Mouse (Mus musculus) forebrain, embryonic 11.5 days (tissue): ENCODE results near the gene Alkbh8. TPM values are rescaled to one million over a fixed set of nuclear protein-coding genes. Genes with fewer than 3 reads are reported as not detected.
A peak's percentile ranks its signal among the peaks of the same experiment; 100 is the strongest.
"Not testable (repeated sequence)": the region's sequence is repeated elsewhere in the genome, so short reads cannot be mapped to it uniquely, and the experiment has no call there.

Experiments
- ATAC-seq: fragments of 200-750 bp; cut with Nextera tagmentation; replicated peaks from 2 replicates; pipeline ENCODE4 v1.8.0; 2017; ENCODE audit warnings: moderate TSS enrichment; ENCODE audit not compliant: low FRiP score
- DNase-seq: peaks from one replicate; pipeline ENCODE4 v3.0.0-alpha.2; 2017; ENCODE audit warnings: low spot score
- H3K27ac ChIP-seq: fragments of 300-500 bp; sonication (generic); 2 replicates; pipeline ENCODE4 v1.5.1; 2014; ENCODE audit warnings: low read depth, low read length
- H3K27me3 ChIP-seq: fragments of 300-500 bp; sonication (generic); 2 replicates; pipeline ENCODE4 v1.6.1; 2014; ENCODE audit warnings: mild to moderate bottlenecking, low read length, mixed read lengths; ENCODE audit not compliant: control insufficient read depth, insufficient read depth
- H3K36me3 ChIP-seq: fragments of 300-500 bp; sonication (generic); 2 replicates; pipeline ENCODE4 v1.6.1; 2014; ENCODE audit warnings: mild to moderate bottlenecking, low read length, moderate library complexity, mixed read lengths; ENCODE audit not compliant: control insufficient read depth, insufficient read depth
- H3K4me1 ChIP-seq: fragments of 300-500 bp; sonication (generic); replicated peaks from 2 replicates; pipeline ENCODE4 v1.6.1; 2014; ENCODE audit warnings: low read length, mixed read lengths; ENCODE audit not compliant: control insufficient read depth, insufficient read depth
- H3K4me2 ChIP-seq: fragments of 300-500 bp; sonication (generic); 2 replicates; pipeline ENCODE4 v1.6.1; 2014; ENCODE audit warnings: low read depth, mild to moderate bottlenecking, low read length, moderate library complexity, mixed read lengths; ENCODE audit not compliant: severe bottlenecking
- H3K4me3 ChIP-seq: fragments of 300-500 bp; sonication (generic); 2 replicates; pipeline ENCODE4 v1.5.1; 2014; ENCODE audit warnings: low read depth, low read length
- H3K9ac ChIP-seq: fragments of 300-500 bp; sonication (generic); 2 replicates; pipeline ENCODE4 v1.6.1; 2014; ENCODE audit warnings: low read length
- H3K9me3 ChIP-seq: fragments of 300-500 bp; sonication (generic); 2 replicates; pipeline ENCODE4 v1.6.1; 2016; ENCODE audit warnings: low read length, mixed read lengths; ENCODE audit not compliant: control insufficient read depth
- WGBS: fragments of 180-500 bp; shearing (Covaris S2); extraction: QIAGEN DNeasy Blood & Tissue Kit; methylation state at CpG from one replicate; pipeline ENCODE4 v1.1.7; 2014; 5-methylcytosine and 5-hydroxymethylcytosine counted together
- polyA plus RNA-seq: library from polyadenylated mRNA; unstranded; fragments of >200 nt; fragmentation: Nextera tagmentation; extraction: Ambion mirVana; gene quantifications from 2 replicates; pipeline ENCODE4 v1.2.1, GENCODE M21; 2014

Gene Alkbh8
- 34.8 and 36.4 TPM in 2 replicates for polyA plus RNA-seq

DNA sequence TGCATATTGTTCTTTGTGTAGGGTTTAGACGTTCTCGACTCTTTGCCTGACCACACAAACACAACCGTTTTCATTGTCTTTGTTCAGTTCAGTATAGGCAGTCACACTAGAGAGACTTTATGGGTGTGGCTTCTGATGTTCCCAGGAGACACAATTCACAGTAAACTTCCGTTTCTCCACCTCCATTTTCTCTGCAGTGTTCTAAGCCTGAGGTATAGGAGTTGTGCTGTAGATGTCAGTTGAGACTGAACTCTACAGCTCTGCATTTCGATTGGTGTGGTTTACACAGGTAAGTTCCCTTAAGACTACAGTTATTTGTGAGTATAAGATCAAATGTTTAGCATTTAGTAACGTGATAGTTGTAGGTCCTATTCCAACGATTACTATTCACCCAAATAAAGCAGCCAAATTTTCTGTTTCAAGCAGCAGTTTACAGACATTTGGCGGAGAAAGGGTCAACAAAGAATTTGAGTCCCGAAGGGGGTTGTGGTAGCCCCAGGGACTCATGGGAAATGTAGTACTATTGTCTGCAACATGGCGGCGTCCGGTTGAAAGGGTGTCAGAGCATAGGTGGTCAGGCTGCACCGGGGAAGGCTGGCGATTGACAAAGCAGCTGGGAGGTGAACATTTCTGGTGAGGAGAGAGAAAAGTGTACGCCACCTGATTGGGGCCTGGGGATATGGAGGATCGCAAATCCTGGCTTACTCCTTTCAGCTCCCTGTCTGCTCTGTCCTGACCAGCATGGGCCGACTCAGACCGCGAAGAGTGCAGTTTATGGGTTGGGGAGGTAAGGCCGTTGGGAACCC, at the start of gene Alkbh8:
Gene Alkbh8, plus strand, starts transcription at position 179 of the 806 bp plus-strand sequence.
- Histone ChIP-seq H3K9me3 (no peaks in the 10 kb centered on the region), H3K9ac (peak within 1 kb of the TSS; percentile 71), H3K36me3 (no peaks in the 10 kb centered on the region), H3K27ac (peak within 1 kb of the TSS; percentile 70), H3K27me3 (no peaks in the 10 kb centered on the region), H3K4me1 (peaks cover 2% of the 10 kb centered on the region; the same call in 1 of the 2 replicates), H3K4me2 (peak within 1 kb of the TSS; percentile 64), H3K4me3 (peak within 1 kb of the TSS; percentile 59)
- ATAC-seq (peak; percentile 98), DNase-seq (peak; percentile 83)
- WGBS: 4% methylated on average over 20 of the region's 20 CpGs

DNA sequence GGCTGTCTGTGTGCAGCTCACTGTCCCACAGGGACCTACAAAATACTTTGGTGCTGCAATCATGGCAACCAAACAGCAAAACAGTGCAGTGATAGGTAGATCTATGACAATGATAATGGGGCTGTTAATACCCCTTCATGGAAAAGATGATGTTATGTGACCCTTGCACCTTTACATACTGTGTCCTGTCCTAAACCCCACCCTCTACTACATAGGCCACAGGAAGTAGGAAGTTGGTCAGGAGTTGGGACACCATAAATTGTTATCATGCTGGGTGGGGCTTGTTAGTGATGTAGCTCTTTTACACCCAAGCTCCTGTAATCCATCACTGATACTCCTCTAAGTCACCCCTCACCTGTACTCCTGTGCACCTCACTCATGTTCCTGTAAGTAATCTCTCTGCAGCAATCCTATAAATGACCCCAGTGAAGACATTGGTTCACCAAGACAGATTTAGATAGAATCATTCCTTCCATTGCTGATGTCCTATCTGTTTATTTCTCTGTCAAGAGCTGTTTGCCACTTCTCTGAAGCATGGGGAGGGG, 25.6 kb upstream of the Alkbh8 start:
- Histone ChIP-seq H3K9me3 (peaks cover 7% of the 10 kb centered on the region; the same call in 1 of the 2 replicates), H3K27me3 (no peaks in the 10 kb centered on the region), H3K4me1 (no peaks in the 10 kb centered on the region), H3K4me3 (no peak overlapping the region), H3K36me3 (no peaks in the 10 kb centered on the region), H3K27ac (no peak overlapping the region), H3K4me2 (no peak overlapping the region), H3K9ac (no peak overlapping the region)
- DNase-seq: no peak
- 0 out of 2 replicates have a peak, but pooled peaks have one; percentile 39 for ATAC-seq

DNA sequence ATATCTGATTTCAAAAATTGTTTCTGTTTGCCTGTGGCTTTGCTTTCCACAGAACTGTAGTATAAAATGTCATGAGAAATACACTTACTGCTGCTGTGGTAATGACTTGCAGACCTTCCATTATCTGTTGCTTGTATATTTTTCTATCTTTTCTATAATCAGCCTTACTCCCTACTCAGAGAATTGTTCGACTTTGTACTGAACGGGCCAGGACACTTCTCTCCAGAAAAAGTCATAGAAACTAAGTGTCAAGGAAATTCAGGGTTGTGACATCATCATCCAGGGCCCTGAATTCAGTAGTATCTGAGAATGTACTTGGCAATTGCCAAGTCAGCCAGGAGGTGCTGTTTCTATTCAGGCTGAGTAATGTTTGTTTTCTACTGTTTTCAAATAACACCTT, 24.9 kb upstream of the Alkbh8 start:
- no peaks in the 10 kb centered on the region for H3K36me3 ChIP-seq
- H3K4me1 ChIP-seq: no peaks in the 10 kb centered on the region
- no peak overlapping the region for H3K27ac ChIP-seq
- 88% methylated on average over 2 of the region's 2 CpGs for WGBS
- no peak for ATAC-seq
- no peaks in the 10 kb centered on the region for H3K27me3 ChIP-seq
- H3K9me3 ChIP-seq: peaks cover 7% of the 10 kb centered on the region; the same call in 1 of the 2 replicates
- no peak overlapping the region for H3K4me2 ChIP-seq
- no peak overlapping the region for H3K9ac ChIP-seq
- DNase-seq: no peak
- no peak overlapping the region for H3K4me3 ChIP-seq

DNA sequence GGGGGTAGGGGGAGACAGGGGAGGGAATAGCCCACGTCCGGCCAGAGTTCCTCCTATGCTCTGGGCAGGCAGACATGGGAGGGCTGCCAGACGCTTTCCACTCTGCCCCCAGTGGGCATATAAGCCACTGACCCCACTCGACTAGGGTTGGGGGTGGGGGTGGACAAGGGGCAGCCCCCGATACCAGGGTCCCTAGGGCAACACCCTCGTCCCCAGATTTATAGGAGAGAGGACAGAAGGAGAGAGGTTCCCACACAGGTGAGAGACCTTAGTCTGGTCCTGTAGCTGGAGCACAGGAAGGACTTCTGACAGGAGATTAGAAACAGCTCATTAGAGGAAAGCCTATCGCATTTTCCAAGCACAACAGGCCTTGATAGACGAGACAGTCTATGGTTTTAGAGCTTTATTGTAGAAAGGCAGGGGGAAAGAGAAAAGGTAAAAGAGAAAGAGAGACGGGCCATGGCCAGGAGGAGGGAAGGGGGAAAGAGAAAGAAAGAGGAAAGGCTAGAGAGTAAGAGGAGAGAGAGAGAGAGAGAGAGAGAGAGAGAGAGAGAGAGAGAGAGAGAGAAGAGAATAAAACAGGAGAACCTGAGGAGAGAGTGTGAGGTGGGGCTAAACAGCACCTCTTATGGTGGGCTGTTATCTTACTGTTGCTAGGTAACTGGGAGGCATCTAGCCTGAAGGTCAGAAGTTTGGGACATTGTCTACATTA, 7.4 kb upstream of the Alkbh8 start:
- not testable (repeated sequence) for H3K9me3 ChIP-seq, H3K4me2 ChIP-seq, H3K36me3 ChIP-seq, H3K4me3 ChIP-seq, H3K27ac ChIP-seq, H3K4me1 ChIP-seq, H3K9ac ChIP-seq, H3K27me3 ChIP-seq, ATAC-seq, DNase-seq
- WGBS: 66% methylated on average over 9 of the region's 9 CpGs

DNA sequence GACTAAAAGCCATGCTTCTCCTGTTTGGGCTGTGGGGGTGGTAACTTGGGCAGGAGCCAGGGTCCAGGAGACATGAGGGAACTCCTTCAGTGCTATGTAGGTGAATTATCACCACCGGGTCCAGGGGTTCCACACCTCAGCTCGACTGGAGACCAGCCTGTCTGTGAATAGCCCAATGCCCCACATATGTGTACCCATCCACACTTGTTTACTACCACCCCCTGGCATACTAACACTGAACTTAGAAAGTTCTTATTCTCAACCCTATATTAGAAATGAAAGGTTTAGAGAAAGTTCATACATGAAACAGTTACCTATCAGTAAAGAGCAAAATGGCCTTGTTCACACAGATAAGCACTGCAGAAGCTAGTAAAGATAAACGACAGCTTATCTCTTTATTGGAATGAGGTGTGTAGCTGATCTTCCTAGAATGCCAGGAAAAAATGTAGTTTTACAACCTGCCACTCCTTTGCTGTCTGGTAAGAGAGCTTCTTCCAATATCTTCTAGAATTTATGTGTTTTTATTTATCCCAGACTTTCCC, 6.8 kb upstream of the Alkbh8 start:
- H3K4me1 ChIP-seq: no peaks in the 10 kb centered on the region
- DNase-seq (no peak), ATAC-seq (no peak)
- no peak overlapping the region for H3K4me3 ChIP-seq
- WGBS: 70% methylated on average over 3 of the region's 3 CpGs
- no peaks in the 10 kb centered on the region for H3K36me3 ChIP-seq
- H3K27ac ChIP-seq: no peak overlapping the region
- no peaks in the 10 kb centered on the region for H3K27me3 ChIP-seq
- H3K9ac ChIP-seq: no peak overlapping the region
- H3K9me3 ChIP-seq: no peaks in the 10 kb centered on the region
- H3K4me2 ChIP-seq: no peak overlapping the region

DNA sequence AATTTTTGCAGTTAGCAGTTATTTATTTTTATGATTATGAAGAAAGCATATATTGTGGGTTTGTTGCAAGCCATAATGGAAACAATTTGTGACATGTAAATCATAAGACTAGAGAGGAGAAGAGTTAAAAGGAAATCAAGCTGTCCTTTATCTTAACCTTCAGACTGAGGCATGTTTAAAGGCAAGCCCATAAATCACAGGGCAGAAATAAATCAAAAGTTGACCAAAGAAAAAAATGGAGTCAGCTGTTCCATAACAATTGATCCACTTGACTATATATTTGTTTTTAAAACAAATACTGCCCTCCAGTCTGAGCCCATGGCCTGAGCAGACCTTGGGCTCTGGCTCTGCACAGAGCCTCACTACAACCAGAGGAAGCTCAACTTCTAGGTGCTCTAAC, 4.6 kb upstream of the Alkbh8 start:
- no peaks in the 10 kb centered on the region; the same call in 1 of the 2 replicates for H3K4me1 ChIP-seq
- H3K9ac ChIP-seq: no peak overlapping the region
- H3K27ac ChIP-seq: no peak overlapping the region
- H3K36me3 ChIP-seq: no peaks in the 10 kb centered on the region
- no peak for DNase-seq
- no peak overlapping the region for H3K4me2 ChIP-seq
- no peak overlapping the region for H3K4me3 ChIP-seq
- no peaks in the 10 kb centered on the region for H3K9me3 ChIP-seq
- no peak for ATAC-seq
- no peaks in the 10 kb centered on the region for H3K27me3 ChIP-seq

DNA sequence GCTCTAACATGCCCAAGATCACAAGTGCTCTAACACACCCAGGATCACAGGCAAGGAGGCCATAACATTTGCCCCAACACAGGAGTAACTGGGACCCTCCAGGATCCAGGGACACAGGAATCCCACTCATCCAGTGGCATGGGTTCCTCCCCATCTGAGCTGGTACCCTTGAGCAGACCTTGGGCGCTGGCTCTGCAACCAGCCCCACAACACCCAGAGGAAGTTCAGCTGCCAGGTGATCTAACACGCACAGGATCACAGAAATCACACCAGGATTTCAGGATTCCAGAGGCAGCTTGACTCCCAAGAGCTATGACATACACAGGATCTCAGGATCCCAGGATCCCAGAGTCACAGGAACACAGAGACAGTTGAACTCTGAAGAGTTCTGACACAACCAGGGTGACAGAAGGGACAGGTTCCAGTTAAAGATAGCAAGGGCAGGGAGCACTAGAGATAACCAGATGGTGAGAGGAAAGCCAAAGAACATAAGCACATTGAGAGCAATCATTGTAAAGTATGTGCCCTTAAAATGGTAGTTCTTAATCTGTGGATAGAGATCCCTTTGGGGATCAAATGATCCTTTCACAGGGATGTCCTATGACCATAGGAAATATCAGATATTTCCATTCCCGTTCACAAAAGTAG, 4.1 kb upstream of the Alkbh8 start:
- Histone ChIP-seq H3K9me3 (no peaks in the 10 kb centered on the region), H3K4me3 (no peak overlapping the region), H3K4me2 (no peak overlapping the region), H3K27ac (no peak overlapping the region), H3K9ac (no peak overlapping the region), H3K36me3 (no peaks in the 10 kb centered on the region), H3K27me3 (no peaks in the 10 kb centered on the region), H3K4me1 (no peaks in the 10 kb centered on the region; the same call in 1 of the 2 replicates)
- WGBS: 87% methylated on average over 3 of the region's 3 CpGs
- DNase-seq (no peak), ATAC-seq (no peak)

DNA sequence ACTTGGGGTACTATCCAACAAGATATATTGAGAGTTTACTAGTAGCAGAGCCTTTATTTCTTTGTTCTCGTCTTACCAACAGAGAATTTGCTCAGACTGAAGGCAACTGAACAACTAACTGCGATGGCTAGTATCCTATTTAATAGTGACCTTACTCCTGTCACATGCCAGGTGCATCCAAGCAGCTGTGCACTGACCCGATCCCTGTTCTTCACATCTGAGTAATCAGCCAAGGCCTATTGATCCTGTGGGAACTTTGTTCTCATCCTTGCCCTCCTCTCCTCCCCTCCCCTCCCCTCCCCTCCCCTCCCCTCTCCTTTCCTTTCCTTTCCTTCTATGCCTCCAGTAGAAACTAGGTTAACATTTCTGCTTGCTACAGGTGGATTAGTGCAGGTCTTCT, 1.7 kb downstream of the Alkbh8 start:
- DNase-seq: no peak
- no peaks in the 10 kb centered on the region for H3K27me3 ChIP-seq
- H3K9me3 ChIP-seq: no peaks in the 10 kb centered on the region
- no peak overlapping the region for H3K27ac ChIP-seq
- WGBS: 83% methylated on average over 3 of the region's 3 CpGs
- ATAC-seq: no peak
- H3K36me3 ChIP-seq: no peaks in the 10 kb centered on the region; the same call in 1 of the 2 replicates
- no peak overlapping the region for H3K9ac ChIP-seq
- H3K4me3 ChIP-seq: no peak overlapping the region
- peaks cover 2% of the 10 kb centered on the region; the same call in 1 of the 2 replicates for H3K4me1 ChIP-seq
- no peak overlapping the region for H3K4me2 ChIP-seq
